Mouse (Mus musculus) cerebellum, adult 2 months (tissue): ENCODE data around the gene Rbm15b.

ENCODE experiments used
- CTCF ChIP-seq: fragments of 200-500 bp; IDR thresholded peaks from 2 replicates; pipeline ENCODE4 v1.5.1; 2011; ENCODE audit warnings: low read depth, mild to moderate bottlenecking, control low read depth, low read length, moderate library complexity, borderline replicate concordance; ENCODE audit not compliant: insufficient read depth
- POLR2A ChIP-seq: fragments of 200-500 bp; IDR thresholded peaks from 2 replicates; pipeline ENCODE4 v1.6.1; 2011; ENCODE audit warnings: low read length, control low read depth, borderline replicate concordance; ENCODE audit not compliant: insufficient read depth

GRCm38 (mm10) chr9:106892552-106892875, 5.3 kb upstream of the Rbm15b start:
- TF ChIP-seq CTCF = no peak
- TF ChIP-seq POLR2A = no peak
